Mouse (Mus musculus) liver, postnatal 0 days (tissue): ENCODE results near the gene Igfbp5.

Source experiments
- CTCF ChIP-seq: sonication (generic); IDR thresholded peaks from 2 replicates; pipeline ENCODE4 v1.5.1; 2016; ENCODE audit warnings: antibody characterized with exemption, low read depth
- EP300 ChIP-seq: IDR thresholded peaks from 2 replicates; pipeline ENCODE4 v1.6.1; 2016; ENCODE audit warnings: antibody characterized with exemption, low read depth, mild to moderate bottlenecking

GRCm38 (mm10) chr1:72872521-72872920 lies 2.2 kb downstream of the Igfbp5 start:
- no peak for TF ChIP-seq CTCF
- no peak for TF ChIP-seq EP300
